Mouse (Mus musculus) fat pad, adult 2 months (tissue): ENCODE results near the gene Xaf1.

Experiments used
- DNase-seq: peaks from one replicate; pipeline ENCODE4 v3.0.0-alpha.2; 2011; ENCODE audit warnings: low read depth, low spot score; ENCODE audit errors: extremely low read depth

Gene Xaf1

DNA sequence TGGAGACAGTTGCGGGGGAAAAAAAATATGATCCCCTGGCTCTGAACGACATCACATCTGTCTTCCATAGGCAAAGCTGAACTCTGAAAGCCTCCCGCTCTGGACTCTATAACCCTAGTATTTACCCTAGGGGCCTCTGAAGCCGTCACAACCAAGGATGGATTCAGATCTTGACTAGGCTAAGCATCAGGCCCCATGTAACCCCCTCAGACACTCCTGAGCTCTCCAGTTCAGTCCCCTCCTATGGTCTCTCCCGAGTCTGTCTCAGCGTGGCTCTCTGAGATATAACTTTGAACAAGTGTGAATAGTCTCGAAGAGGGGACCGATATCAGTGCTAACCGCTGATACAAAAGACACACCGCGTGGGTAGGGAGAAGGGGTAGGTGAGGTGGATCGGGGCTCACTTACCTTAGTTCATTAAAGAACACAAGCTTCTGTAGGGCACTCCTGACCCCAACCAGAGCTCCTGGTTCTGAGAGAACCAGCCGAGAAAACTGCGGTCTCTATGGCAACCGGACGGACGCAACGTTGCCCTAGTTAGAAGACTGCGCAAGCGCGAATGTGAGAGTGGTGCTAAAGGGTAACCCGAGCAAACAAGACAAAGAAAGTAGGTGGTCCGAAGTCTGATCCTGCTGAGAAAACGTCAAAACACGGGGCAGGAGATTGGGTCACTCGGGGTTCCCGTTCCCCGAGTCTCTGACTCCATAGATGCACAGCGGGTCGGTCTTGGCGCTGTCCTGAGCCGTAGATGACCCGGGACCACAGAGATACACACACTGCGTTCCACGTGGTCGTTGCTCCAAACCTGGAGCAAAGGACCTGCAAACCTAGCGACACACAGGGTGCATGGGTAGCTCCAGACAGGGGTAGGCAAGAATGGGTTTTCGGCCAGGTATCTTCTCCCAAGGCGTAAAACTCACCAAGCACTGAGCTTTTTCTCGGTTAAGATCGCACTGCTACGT lies 60.2 kb downstream of the Xaf1 start:
- no peak for DNase-seq

DNA sequence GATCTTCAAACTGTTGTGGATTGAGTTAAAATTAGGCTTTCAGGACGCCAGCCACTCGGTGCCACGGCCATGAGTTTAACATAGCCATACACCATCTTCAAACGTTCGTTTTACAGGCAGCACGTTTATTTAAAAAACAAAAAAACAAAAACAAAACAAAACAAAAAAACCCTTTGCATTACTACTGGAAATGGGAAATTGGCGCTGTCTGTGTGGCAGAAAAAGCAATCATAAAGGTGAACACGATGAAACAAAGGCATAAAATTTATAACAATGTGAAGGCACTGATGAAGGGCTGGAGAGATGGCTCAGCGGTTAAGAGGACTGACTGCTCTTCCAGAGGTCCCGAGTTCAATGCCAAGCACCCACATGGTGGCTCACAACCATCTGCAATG lies 60.9 kb downstream of the Xaf1 start, which contains the start of gene Tekt1:
TSS of gene Tekt1 (minus strand) at position 96 of the 395 bp plus-strand sequence.
- no peak for DNase-seq
